Mouse (Mus musculus) layer of hippocampus, postnatal 25 days (tissue): ENCODE measurements around the gene Arhgef10l. TPM values are rescaled to one million over a fixed set of nuclear protein-coding genes. Genes with fewer than 3 reads are reported as not detected.

Experiments
- DNase-seq, 2 experiments: peaks; one replicate each; pipeline ENCODE4 v3.0.0; 2022; ENCODE audit warnings: mixed read lengths in 2 of 2, low spot score in 1 of 2; ENCODE audit errors: extremely low spot score in 1 of 2
- total RNA-seq, 2 experiments: library from RNA; stranded (reverse); gene quantifications; 2 replicates each; pipeline ENCODE4 v1.2.3; 2021

Gene Arhgef10l
- total RNA-seq, 2 experiments from 2014 or later = 43.4 to 46.6 TPM

DNA sequence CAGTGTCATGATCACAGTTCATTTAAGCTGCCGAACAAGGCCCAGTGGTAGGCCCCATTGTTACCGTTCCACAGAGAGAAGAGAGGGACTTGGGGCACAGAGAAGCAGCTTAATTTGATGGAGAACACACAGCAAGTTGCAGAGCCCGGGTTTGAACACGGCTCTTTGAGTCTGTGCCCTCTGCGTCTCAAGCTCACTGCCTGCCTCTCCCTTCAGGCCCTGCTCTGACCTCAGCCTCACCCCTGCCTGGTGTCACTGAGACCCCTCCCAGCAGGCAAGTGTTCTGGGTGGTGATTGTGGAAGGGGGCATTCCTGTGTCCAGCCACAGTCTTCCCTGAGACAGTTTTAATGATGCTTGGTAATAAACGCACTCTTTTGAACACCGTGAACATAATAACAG, 29.3 kb upstream of the Arhgef10l start:
- DNase-seq = no peak

DNA sequence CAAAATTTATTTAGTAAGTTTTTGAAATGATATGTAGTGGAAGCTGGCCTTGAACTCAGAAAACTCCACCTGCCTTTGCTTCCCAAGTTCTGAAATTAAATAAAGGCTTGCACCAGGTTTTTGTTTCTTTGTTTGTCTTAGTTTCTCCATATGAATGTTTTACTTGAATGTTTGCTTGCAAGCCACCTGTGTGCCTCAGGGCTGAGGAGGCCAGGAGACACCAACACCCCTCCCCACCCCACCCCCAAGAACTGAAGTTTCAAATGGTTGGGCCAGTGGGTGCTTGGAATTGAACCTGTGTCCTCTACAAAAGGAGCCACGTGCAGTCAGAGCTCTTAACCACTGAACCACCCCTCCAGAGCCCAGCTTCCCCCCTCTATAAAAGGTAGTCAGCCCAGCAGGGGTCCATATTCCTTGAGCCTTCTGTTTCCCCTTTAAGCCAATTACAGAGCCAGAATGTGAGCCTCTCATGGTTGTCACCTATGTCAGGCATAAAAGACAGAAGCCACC, 28.8 kb upstream of the Arhgef10l start:
- no peak for DNase-seq

DNA sequence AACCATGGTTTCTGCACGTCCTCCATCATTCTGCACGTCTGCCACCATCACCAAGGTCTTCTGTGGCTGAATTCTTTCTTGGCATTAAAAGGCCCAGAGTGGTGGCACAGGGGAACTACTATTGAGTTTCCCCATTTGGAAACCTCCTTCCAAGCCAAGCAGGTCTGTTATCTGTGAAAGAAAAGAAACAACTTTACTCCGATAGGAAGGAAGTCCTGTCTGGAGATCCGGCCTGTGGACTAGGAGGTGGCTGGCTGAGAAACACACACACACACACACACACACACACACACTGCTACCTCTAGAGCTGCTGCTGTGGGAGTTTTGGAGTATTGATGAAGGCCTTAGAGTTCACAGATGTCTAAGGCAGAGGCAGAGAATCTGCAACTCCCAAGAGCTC, 27.7 kb upstream of the Arhgef10l start:
- DNase-seq = no peak

DNA sequence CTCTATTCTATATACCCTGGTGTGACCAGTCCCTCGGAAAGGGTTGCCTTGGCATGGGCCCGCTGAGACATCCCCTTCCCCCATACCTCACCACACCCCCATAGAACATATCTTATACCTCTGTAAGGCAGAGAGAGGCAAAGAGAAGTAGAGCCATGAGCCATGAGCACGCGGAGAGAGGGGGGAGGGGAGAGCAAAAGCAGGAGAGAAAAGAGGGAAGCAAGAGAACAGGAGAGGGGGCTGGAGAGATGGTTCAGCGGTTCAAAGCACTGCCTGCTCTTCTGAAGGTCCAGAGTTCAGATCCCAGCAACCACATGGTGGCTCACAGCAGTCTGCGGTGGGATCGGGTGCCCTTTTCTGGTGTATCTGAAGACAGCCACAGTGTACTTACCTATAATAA, 25.7 kb upstream of the Arhgef10l start:
- DNase-seq = no peak

DNA sequence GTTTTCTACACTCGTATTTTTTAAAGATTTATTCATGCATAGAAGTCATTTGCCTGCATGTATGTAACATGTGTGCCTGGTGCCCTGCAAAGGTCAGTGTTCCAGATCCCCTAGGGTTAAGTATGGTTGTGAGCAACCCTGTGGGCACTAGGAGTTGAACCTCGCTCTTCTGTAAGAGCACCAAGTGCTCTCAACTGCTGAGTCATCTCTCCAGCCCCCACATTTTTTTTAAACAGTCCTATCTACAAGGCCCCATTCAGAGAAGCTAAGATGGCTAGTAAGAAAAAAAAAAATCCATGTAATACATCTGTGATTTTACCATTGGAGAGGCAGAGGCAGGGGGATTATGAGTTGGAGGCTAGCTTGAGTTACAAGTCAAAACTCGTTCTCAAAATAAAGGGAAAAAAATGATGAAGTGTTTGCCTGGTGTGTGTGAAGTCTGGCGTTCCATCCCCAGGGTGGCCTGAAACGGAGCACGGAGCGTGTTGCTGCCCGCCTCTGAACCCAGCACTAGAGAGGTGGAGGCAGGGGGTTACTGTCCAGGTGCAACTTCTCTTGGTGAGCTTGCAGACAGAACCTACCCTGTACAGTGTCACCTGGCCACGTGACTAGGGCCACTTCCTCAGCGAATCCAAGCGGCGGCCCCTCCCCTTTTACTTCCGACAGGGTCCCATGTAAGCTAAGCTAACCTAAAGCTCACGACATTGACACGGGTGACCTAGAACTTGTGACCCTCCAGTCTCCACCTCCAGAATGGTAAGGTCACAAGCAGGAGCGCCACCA, 24.3 kb upstream of the Arhgef10l start:
- no peak for DNase-seq

DNA sequence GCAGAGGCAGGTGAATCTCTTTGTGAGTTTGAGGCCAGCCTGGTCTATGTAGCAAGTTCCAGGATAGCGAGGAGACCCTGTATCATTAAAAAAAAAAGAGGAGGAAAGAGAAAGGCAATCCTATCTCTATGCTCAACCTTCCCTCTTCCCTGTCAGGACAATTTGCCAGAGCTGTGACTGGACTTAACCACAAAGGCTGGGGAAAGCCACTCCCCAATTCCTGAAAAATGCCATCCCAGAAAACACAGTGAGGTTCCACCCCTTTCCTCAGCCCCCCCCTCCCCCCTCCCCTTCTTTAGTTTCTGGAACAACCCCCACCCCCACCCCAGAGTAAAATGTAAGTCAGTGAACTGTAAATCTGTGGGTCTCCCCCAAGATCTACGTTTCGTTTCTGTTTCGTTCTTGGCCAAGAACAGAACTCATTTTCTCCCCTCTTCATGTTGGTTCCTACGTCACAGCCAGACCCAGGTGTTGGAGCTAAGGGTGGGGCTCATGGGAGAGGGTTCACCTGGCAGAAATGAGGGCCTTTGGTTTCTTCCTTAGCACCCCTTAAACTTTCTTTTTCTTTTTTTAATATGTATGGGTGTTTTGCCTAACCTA, 23.1 kb upstream of the Arhgef10l start:
- DNase-seq = no peak

DNA sequence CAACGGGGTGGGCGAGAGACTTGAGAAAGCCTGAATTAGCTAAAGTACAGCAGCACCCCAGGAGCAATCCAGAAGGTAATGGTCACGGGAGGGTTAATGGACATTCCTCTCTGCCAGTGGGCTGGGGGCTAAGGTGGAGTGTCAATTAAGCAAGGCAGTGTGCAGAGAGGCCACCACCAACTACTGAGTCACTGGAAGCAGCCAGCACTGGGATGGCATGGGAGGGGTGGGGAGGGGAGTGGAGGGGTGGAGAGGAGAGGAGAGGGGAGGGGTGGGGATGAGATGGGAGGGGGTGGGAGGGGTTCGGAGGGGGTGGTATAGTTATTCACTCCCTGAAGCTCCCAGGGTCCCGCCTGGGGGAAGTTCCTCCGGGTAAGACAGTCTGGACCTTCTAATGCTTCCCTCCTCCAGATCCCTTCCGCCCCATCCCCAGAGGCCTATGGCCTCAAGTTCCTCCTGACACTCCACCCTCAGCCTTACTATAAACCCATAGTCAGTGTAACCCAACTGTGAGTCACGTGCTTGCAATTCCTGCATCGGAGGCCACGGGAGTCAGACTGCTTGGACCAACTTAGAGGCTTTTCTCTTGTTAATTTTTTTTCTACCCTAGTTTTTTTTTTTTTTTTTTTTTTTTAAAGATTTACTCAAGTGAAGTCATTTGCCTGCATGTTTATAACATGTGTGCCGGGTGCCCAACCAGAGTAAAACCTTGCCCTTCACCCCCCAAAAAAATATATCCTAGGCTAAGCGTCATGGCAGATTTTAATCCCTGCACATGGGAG, 22.4 kb upstream of the Arhgef10l start:
- DNase-seq = no peak

DNA sequence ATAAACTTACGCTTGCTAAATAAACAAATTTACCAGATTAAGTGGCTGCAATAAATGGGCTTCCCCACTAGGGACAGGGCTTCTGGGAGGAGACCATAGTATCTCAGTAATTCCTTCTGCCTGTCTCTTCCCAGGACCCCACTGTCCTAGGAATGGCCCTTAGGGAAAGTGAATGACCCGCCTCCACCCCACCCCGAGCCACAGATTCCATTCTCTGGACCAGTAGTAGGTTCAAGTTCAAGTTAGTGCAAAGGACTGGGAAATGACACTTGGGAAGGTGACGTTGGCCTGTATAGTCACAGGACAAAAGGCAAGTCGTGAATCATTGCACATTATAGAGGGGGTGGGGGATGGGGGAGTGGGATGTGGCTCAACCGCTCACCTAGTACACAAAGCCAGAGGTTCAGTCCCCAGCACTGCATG, 19.1 kb upstream of the Arhgef10l start:
- no peak for DNase-seq

DNA sequence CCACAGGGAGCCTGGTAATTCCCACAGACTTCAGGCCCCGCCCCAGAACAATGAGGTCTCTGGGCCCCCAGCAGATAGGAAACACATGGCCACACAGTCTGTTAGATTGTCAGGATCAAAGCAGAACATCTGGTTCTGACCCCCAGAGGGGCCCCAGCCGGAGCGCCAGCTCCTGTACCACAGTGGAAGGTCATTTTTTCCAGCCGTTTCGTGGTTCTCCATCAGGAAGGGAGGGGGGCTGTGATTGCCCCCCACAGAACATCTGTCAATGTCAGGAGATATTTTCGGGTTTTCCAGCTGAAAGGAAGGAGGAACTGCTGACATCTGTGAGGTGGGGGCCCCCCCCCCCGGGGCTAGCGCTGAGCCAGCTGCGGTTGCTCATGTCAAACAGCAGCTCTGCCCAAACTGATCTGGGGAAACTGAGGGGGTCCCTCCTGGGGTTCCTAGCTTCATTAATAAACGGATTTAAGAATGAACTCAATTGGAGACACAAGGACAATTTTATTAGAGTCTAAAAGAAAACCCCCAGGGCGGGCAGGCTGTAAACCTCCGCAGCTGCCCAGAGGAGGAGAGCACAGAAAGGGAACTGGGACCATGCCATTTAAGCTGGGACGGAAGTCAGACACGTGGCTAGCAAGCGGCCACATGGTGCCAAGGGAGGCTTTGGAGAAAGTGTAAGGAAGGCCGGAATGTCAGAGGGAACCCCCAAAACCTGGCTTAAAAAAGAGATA, 18.5 kb upstream of the Arhgef10l start:
- DNase-seq = no peak

DNA sequence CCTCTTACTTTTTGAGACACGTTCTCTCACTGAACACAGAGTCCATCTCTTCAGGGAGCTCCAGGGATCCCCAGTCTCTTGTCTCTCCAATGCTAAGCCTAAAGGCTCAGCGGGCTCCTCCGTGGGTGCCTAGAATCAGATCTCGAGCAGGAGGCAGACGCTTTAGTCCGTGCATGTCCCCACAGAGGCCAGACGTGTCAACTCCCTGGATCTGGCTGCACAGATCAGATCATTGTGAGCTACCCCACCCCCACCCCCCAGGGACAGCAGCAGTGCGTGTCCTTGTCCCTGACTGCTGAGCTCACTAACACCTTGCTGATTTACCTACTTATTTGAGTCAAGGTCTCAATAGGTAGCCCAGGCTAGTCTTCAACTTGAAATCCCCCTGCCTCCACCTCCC, 17.8 kb upstream of the Arhgef10l start:
- no peak for DNase-seq

DNA sequence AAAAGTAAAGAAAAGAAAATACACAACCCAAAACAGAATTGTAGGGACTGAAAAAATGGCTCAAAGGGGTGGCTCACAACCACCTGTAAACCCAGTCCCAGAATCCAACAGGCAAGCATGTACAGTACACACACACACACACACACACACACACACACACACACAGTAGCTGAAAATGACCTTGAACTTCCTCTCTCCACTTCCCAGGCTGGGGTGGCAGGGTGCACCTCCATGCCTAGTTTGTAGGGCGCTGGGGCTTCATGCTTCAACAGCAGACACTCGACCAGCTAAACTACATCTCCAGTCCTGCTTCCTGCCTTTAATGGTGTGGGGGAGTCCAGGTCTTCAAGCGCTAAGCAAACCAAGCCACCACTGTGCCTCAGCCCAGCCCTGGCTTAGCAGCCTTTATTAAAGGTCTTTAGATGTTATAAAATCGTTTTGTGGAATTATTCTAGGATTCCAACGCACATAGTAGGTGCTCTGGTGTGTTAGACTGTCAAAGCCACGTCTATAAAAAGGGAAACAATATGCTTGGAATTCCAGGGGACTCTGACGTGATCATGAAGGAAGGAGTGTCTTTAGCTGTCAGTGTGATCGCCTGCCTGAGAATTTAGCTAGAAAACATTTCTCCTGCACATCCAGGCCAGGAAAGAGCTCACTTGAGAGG, 15.1 kb upstream of the Arhgef10l start:
- no peak for DNase-seq

DNA sequence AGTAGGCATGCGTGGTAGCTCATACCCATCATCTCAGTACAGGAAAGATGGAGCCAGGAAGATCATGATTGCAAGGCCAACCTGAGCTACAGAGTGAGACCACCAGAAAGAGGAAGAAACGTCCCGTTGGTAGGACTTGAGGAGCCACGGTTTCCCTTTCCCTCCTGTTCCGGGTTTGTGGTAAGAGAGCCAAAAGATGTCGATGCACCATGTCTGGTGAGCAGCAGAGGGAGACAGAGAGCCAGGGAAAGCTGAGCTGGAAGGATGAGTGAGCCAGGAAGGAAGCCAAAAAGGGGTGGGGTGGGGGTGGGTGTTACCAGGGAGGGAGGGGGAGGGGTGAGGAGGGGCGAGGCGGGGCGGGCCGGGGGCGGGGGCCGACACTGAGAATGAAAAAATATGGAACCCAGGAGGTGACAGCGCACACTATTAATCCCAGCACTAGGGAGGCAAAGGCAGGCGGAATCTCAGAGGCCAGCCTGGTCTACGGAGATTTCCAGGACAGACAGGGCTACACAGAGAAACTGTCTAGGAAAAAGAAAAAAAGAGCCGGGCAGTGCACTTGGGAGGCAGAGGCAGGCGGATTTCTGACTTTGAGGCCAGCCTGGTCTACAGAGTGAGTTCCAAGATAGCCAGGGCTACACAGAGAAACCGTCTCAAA, 14.0 kb upstream of the Arhgef10l start:
- peak; percentile 69 to 85 for DNase-seq

DNA sequence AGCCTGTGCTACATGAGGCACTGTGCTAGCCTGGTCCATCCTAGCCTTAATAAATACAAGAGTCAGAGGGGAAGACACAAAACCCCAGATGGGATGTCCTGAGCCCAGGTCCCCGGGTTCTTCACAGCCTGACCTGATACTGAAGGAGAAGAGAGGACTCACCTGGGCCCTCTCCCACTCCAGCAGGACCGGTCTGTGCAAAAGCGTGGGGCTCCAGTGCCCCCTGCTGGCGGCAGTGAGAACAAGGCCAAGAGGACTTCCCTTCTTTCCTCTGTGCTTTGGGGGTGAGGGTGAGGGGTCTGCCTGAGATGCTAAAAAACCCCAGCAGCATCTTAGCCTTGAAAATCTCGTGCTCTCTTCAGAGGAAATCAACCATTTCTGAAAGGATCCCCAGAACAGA, 13.2 kb upstream of the Arhgef10l start:
- DNase-seq = peak in 1 of 2 experiments; percentile 50

DNA sequence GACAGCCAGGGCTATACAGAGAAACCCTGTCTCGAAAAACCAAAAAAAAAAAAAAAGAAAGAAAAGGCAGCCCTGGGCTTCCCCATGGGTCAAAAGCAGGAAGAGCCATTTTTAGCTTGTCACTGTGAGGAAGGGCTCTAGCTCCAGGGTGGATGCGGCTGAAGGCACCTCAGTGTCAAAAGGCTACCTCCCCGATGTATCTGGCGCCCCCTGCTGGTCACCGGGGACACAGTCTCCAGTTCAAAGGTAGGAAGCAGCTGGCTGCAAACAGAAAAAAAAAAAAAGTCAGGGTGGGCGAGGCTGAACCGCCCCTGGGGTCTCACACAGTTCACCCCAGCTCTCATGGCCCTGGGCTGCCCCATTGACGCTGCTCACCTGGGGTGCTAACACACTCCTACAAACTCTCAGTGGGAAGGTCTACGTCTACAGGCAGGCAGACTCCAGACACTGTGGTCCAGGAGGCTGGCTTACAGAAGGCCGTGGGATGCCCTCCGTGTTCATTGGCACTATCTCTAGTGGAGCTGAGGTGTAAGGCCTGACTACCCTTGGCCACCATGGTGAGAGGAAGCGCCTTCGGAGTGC, 8.6 kb upstream of the Arhgef10l start:
- DNase-seq = peak; percentile 82 to 93

DNA sequence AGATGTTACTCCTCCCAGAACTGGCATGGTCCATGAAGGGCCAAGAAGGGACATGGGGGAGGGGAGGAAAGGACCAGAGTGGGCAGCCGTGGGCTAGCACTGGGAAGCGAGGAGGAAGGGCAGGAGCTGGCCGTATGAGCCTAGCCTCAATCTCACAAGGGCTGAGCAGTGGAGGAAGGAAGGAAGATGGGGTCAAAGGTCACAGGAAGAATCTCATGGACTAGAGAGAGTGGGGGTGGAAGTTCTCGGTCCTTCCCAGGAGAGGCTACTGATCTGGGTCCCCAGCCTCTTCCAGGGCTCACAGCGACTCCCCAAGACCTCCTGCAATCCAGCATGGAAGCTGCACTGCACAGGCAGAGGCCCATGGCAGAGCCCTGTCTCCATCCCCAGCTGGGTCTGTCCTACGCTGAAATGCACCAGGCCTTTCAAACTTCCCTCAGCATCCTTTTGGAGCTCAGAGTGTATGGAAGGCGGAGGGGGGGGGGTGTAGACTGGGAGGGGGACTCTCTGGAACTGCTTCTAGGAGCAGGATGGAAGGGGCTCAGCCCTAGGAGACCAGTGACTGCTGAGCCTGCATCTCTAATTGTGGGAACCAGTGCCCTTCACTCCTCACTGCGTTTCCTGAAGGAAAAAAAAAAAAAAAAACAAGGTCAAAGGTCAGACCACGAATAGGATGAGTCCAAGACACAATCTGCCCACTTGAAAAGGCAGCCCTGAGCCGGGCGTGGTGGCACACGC, 7.9 kb upstream of the Arhgef10l start:
- DNase-seq = no peak

DNA sequence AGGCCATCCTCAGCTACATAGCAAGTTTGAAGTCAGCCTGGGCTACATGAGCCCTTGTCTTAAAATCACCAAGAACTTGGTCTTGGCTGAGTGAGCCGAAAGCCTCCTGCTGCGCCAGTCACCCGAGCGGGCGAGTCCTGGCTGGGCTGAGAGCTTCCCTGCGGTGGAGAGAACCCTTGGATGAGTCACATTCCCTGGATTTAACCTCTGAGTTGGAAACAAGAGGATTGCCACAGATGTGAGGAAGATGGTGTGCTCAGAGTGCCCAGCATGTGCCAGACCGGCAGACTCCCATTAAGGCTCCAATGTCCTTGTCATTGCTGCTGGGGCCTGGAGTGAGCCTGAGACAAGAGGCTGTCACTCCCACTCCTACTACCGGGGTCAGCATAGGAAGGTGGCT, 2.0 kb upstream of the Arhgef10l start:
- DNase-seq = no peak

DNA sequence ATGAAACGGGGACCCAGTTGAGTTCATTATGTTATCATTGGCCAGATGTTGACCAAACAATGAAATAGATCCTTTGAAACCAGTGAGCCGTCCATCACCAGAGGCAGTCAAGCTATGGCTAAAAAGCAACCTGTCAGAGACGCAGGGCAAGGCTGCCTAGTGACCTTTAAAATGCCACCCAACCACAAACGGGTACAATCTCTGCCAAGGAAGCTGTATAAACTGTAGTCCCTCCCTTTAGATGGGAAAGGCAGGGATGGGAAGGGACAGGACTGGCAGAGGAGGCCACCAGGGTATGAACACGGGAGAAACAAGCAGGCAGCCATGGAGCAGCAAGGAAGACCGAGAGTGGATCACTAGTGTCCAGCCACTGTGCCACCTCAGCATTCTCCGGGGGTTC, 759 bp downstream of the Arhgef10l start:
- DNase-seq = no peak

DNA sequence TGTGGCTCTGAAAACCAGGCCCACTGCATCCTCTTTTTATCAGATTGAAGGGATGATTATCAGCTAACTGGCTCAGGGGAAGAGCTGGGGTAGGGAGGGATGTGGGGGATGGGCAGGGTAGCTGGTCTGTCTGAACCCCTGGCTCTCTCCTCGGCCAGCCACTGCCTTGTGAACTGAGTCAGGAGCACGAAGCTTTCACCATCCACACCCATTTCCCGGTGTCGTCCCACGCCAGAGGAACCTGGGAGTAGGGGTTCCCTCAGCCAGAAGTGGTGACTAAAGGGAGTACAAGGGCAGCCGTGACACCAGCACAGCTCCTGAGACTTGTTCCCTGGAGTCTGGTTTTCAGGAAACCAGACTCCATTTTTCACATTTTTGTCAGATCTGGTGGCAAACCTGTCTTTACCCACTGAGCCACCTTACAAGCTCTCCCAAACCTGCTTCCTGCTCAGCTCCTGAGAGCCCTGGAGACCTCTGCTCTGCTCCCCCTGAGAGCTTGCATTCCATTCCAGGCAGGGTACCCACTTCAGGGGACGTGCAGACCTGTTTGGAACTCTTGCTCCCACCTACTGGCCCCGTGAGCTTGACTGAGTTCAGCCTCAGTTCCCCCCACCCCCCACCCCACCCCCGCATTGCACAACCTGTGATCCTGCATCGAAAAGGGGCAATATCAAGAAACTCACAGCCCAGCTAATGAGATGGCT, 2.8 kb downstream of the Arhgef10l start:
- no peak for DNase-seq
